Mouse (Mus musculus) gastrocnemius, postnatal 25 days (tissue): ENCODE results near the gene Itga9. TPM values are rescaled to one million over a fixed set of nuclear protein-coding genes. Genes with fewer than 3 reads are reported as not detected.
A peak's percentile ranks its signal among the peaks of the same experiment; 100 is the strongest.

Experiments used
- DNase-seq: peaks from one replicate; pipeline ENCODE4 v3.0.0; 2022
- total RNA-seq, 2 experiments: library from RNA; stranded (reverse); gene quantifications; 1 replicate in 1 of 2; 2 replicates in 1 of 2; pipeline ENCODE4 v1.2.3; 2021

The Itga9 gene
- total RNA-seq, 2 experiments from 2014 or later, result 6.9 to 8.3 TPM

DNA sequence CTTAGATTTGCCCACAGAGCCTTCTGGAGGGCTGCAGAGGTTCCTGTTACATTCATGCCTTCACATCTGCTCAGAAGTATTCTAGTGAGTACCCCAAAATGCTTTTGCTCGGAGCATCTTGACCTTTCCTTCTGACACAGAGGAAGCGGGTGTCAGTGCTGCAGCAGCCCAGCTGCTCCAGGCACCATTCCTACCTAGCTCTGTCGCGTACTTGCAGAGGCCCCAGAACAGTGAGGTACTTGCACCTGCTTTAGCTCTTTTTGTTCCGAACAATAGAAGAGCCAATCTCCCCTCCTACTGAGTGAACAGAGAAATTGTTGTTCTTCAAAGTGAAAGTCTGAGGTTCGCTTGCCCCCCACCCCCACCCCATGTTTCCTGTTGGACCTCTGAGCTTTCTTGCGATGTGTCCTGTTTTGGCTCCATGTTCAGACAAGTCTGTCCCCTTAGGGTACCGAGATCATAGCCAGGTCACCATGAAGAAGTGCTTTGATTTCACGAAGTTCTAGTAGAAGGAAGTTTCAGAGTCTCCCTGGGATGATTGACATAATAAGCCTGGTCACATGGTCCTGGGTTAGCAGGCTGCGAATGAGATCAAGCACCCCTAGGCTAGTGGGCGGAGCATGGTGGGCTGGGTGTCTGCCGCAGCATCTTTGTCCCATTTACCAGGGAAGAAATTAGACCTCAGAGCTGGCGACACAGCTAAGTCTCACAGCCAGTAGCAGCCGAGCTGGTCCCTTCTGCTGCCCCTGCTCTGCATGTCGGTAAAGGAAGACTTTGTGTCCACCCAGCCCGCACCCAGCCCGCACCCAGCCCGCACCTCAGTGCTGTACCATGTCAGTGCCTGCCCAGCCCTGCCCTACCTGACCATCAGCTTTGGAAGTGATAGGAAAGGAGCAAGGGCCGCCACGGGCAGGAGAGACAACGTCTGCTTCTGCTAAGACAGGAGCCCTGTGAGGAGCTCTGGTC is 215.0 kb downstream of the Itga9 start:
- no peak for DNase-seq

DNA sequence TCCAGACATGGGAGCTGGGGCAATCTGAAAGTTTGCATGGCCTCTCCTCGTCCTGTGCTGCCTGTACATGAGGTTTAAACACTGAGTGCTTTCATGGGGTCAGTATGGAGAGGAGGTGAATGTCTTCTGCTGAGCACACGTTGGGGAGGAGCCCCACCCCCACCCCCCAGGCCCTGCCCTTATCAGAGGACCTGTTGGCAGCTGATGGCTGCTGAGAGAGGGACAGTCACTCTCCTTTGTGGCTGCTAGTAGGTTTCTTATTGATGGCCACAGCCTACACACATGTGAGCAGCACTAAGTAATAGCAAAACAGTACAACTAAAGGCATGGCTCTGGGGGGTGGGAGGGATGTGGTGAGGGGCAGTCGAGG is 215.7 kb downstream of the Itga9 start:
- no peak for DNase-seq

DNA sequence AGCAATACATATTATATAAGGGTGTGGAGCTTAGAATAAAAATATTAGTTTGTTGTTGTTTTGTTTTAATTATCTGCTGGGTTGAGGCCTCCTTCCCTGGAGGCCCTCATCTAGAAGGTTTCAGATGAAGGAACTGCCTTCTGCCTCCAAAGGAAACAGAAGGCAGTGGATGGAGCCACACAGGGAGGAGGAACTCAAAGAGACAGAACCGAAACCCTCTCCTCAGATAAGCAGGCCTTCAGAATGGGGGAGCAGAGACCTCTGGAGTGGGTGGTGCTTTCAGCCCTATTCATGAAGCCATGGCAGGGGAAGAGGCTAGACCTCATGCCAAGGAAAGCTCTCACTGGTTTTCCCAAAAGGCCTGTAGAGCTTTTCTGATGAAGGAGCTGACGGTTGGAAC is 216.1 kb downstream of the Itga9 start:
- DNase-seq, result no peak

DNA sequence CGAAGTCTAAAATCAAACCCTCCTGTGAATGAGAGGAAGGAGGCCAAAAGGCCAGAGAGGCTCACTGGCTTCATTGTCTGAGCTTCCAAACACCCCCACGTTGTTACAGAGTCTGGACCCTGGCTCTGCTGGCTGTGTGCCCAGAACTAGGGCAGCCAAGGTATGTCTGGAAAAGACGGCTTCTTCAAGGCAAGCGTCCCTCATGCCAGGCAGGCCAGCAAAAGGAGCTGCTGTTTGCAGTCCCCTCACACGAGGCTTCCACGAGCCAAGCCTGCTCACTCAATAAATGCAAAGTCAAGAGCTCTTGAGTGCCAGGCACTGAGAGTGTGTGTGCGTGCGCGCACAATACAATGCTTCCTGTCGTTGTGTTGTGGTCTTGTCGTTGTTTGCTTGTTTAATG is 224.6 kb downstream of the Itga9 start:
- peak; percentile 45 for DNase-seq

DNA sequence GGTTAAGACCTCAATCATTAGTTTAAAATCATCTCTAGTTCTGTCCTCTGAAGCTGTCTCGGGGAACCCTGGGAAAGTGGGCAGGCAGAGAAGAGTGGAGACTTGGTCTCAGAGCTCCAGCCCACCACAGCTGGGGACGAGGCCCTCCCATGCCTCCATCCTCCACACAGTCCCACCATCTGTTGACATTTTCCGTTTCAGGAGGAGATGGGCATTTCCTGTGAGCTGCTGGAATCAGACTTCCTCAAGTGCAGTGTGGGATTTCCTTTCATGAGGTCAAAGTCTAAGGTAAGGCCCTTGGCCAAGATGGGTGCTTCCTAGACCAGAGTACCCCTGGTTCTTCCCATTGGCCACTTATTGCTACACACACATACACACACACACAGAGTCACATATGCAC is 226.0 kb downstream of the Itga9 start:
- DNase-seq, result no peak

DNA sequence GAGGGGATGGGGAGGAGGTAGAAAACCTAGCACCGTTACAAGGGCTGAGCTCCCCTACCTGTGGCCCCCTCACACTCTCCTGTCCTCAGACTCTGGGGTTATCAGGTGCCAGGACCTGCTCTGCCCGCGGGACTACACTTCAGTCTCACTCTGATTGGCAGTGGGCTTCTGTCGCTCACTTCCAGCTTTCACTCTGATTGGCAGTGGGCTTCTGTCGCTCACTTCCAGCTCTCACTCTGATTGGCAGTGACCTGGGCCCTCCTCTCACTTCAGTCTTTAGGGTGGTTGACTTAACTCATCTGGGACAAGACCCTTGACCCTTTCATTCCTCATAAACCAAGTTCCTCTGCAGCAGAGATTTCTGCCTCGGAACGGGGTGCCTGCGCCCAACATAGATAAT is 226.9 kb downstream of the Itga9 start:
- DNase-seq, result no peak

DNA sequence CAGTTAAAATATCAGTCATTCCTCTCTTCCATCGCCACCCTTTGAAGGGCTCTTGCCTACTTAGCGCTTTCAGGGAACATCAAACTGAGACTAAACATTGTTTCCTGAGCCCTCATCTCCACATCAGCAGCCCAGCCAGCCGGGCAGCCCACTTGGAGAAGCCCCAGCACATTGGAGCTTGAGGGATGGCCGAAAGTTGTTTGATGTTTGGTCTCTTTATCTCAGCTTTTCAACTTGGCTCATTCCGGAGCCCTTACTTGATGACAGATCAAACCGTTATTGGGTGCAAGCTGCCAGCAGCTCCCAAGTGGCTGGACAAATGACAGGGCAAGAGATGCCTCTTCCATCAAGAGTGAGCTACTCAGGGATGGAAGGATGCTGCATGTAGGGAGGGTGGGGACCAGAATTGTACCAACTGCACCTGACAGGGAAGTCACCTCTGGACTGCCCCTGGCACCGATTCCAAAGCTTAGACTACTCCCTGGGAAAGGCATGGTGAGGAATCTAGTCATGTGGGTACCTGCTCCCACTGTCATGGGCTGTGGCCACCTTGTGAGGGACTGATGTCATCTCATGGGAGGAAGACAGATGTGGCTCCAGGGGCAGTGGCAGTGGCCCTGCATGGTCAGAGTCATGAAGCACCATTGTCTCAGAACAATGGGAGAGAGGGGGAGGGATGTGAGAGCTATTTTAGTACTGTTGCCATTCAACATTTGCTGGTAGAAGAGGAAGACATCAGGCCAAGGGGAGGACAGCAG is 232.6 kb downstream of the Itga9 start:
- DNase-seq, result no peak

DNA sequence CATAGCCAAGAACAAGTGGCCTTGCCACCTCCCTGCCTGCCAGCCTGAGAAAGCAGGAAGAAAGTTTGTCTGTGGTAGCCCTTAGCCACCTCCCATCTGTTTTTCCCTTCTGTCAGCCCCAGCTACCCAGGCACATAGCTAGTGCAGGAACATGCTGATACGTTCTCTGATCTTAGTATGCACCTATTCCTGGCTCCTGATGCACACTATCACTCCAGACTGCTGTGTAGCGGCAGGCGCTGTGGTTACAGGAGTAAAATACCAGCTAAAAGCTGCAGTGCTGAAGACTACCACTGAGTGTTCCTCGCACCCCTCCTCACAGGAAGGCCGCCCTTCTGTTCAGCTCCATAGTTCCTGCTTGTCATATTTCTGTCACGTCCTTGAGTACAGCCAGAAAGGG is 234.8 kb downstream of the Itga9 start:
- no peak for DNase-seq

DNA sequence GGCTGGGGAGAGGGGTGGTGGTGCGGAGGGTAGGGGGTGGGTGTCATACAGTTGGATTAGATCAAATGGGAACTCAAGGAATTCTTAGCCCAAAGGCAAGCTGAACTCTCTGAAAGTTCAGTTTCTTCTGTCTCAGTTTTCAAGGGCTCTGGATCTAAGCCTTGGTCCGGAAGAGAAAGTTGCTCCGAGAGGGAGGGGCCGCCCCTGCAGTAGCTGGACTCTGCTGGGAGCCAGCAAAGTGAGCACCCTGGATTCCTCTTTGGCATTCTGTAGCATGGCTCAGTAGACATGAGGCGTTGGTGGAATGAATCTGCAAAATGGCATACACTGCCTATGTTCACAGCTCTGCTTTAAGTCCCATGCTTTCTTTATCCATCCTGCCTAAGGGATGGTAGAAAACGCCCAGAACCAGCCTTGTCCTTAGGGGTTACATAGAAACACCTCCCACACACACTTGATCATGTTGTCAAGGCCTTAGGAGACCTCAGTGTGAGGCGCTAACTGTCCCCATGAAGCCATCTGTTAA is 235.5 kb downstream of the Itga9 start:
- DNase-seq, result no peak

DNA sequence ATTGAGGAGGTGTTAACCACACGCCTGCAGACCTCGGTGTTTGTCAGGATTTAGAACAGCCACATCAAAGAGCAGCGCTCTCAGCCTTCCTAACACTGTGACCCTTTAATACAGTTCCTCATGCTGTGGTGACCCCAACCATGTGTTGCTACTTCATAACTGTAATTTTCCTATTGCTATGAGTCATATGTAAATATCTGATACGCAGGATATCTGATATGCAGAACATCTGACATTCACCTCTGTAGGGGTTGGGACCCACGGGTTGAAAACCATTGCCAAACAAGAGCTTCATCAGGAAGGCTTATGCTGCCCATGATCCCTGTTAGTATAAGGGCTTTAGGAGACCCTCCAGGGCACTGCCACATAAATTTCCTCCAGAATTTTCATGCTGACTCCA is 237.2 kb downstream of the Itga9 start:
- DNase-seq, result no peak

DNA sequence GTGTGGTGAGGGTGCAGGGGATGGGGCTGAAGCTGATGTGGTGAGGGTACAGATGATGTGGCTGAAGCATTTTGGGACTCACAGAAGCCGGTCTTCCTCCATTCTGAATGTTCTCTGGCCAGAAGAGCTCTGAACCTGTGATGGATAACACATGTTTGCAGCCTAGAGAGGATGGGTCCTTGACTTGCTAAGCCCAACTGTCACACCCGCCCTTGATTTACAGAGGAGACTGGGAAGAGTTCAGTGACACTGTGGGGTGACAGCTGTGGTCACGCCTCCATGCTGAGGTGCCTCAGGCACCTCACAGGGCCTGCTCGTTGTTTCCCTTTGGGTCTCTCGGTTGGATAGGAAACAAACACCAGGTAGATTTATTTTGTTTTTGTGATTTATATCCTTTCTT is 238.5 kb downstream of the Itga9 start:
- DNase-seq, result no peak

DNA sequence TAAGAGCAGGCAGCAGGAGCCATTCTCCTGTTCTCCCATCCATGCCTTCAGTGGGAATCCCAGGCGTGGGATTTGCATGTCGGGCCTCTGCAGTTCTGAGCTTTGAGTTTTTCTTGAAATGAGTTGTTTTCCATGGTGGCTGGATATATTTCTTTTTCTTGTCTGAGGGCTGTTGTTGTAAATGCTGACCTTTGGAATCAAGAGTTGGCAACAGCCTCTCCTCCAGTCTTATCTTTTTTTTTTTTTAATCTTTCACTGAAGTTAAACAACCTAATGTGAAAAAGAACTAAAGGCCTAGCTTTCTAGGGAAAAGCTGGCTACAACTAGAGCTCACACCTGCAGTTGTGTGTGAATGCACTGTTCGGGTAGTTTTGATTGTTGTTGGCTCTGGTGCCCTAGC is 240.3 kb downstream of the Itga9 start:
- DNase-seq, result no peak

DNA sequence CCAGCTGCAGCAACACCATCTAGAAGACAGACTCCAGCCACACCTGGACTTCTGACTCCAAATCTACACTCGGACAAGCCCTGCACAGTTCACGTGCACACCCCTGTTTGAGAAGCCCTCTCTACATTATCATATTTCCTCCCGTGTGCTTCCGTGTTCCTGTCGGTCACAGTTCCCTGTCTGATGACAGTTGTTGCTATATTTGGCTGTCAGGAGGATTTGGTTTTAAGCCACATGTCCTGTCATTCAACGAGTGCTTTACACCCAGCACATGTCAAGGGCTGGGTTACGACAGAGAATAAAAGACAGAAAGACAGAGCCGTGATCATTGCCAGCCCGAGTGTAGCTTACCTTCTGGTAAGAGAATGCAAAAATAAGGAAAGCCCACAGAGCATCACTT is 250.2 kb downstream of the Itga9 start:
- no peak for DNase-seq

DNA sequence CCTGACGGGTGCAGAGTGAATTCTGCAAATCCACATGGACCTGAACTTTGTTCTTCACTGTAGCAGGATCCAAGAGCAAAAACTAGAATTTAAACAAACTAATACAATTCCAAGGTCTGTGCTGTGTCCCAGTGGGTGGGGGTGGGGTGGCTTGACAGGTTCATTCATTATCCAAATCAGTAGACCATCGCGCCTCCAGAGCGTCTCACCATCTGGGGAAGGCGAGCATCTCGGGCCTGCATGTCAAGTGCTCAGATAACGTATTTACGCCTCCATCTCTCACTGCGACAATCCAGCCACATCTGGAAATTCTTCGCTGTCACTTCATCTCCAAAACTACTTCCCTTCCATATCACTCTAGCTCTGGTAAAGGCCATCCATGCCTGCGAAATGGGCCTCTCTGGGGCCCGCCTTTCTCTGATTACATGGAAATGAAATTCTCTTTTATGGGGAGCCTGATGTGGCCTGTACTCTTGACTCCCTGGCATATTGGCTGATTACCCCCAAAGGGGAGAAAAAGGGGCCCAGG is 254.2 kb downstream of the Itga9 start:
- DNase-seq, result no peak

DNA sequence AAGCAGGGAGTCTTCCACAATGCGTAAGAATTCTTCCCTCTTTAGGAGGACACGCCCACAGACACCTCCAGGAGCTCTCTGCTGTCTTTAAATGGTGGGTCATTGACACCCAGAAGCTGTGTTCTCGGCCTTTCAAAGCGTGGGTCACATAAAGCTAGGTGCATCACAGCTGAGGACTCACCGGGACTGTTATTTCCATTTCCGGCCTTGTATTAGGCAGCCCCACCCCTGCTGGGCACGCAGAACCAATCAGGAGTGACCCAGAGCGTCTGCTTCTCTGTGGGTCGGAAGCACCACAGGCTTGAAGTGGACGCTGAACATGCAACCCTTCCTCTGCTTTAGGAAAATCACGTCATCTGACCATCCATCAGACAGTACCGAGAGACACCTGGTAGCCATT is 255.7 kb downstream of the Itga9 start:
- no peak for DNase-seq

DNA sequence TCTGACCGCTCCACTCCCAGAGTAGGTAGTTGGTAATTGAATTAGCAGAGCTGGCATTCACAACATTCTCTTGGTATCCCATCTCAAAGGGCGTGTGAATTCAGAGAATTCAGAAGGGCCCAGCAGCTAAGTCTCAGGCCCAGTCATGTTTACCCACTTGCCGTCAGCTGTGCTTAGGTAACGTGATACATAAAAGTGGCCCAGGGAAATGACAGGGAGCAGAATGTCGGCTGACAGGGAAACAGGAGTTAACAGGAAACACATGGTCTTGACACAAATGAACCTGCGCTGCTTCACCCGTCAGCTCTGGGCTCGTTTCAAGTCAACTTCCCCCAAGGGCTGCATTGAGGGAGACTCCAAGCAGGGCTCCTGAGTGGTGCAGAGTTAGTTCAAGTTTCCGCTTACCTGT is 256.4 kb downstream of the Itga9 start:
- DNase-seq, result no peak

DNA sequence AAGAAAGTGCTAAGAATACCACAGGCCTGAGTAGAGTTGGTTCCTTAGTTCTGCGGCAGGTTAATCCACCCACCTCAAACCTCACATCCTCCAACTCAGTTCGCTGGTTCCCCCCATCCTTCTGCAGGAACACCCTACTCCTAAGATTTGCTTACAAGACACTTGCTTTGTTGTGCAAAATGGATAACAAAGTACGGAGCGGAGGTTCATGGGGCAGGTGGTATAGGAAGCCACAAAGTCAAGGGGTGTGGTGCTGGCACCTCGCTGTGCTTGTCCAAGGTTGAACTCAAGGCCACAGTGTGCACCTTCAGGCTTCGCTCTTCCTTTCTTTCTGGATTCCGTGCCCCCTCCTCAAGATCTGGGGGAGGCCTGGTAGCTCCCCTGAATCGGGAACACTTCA is 257.0 kb downstream of the Itga9 start:
- DNase-seq, result no peak

DNA sequence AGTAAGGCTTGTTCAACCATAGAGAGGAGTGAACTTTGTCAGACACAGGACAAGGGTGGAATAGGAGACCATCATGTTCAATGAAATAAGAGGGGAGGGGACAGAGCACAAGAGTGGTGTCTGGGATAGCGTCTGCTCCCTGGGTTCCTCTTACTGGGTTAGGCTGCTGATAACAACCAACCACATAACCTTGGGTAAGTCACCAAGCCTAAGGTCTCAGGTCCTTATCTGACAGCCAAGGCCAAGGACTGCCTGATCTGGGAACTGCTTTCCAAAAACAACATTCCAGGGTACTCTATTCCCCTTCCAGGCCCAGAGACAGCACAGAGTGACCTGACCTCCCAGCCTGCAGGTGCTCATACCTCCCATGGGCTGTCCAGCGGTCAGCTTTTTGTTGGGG is 260.5 kb downstream of the Itga9 start:
- no peak for DNase-seq

DNA sequence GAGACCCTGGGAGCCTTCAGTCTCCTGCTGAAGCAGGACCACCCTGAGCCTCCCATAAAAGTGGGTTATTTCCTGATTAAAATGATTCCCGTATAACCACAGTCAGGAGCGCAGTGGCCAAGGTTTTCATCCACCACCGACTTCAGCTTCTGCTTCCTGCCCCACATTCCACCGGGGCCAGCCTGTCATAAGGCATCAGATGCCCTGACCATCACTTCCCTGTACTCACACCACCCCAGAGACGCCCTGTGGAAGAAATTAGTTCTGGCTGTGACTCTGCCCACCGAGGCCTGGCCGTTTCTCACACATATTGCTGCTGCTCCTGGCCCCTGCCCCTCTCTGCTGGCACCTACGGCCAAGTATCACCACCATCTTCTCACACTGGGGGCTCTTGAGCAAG is 261.4 kb downstream of the Itga9 start:
- DNase-seq, result no peak

DNA sequence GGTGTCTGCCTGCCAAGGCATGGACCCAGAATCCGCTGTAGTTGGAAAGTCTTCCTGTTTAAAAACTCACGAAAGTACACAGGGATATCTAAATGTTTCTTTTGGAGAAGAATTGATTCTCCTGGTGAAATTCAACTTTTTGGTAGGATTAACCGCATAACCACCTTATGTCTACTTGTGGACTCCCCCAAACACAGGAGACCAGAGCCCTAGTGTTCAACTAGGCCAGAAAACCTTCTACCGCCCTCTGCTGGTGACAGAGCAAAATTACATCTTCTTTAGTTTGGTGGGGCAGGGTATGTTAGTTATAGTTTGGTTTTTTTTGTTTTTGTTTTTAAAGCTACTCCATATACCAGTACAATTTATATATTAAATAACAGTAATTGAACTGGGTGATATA is 264.6 kb downstream of the Itga9 start:
- DNase-seq, result no peak

DNA sequence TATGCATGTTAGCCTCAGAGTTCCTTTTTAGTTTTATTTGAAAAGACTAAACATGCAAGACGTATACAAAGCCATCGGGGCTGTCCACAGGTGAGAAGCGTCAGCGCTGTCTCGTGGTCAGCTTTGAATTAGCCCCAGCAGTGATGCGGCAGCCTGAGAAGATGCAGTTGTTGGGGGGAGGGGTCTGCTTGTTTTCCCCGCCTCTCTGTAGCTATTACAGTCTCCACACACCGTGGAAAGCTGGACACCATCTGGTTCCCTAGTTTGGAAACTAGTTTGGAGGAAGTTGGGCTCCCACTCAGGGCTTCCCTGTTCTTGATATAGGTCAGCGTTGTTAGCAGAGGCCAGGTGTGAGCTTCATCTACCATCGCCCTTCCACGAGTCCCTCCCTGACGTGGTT is 266.5 kb downstream of the Itga9 start:
- DNase-seq, result no peak

DNA sequence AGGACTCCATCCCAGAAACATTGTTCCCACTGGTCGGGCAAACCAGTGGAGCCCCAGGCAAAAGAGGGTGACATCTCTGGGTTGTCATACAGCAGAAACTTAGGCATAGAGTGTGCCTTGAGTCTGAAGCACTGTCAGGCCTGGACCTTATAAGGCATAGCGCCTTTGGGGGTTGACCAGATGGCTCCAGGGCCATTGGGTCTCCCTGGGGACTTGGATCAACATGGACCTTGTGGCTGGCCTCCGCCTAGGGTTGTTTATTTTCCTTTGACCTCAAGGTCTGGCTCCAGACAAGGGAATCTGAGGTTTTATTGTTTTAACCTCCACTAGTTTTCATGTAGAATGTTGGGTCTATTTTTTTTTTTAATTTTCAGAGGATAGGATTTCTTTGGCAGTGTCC is 267.1 kb downstream of the Itga9 start:
- no peak for DNase-seq

DNA sequence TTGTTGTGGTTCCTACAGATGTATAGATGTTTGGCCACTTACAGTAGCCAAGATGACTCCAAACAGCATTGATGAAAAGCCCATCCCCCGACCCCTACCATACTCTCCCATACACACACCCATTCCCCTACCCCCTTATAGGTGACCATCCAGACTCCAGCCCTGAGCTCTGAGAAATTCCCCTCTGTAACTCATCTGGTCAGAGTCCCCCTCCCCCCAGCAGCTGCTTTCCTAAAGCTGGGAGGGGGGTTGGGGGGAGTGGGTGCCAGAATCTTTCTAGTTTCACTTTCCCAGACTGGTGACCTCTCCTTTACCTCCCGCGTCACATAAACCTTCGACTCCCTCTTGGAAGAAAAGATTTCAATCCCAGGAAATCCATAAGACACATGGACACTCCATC is 269.2 kb downstream of the Itga9 start:
- DNase-seq, result no peak
